Mouse (Mus musculus) CH12.LX (cell line): ENCODE results near the gene Gm45716. TPM values are rescaled to one million over a fixed set of nuclear protein-coding genes. Genes with fewer than 3 reads are reported as not detected.

Experiments
- DNase-seq: peaks from one replicate; pipeline ENCODE4 v3.0.0-alpha.2; 2013; ENCODE audit errors: extremely low read depth
- H3K27ac ChIP-seq: 2 replicates; pipeline ENCODE4 v1.5.1; 2012; ENCODE audit warnings: low read depth, mild to moderate bottlenecking, control low read depth, moderate library complexity; ENCODE audit not compliant: insufficient read depth
- H3K27me3 ChIP-seq: replicated peaks from 2 replicates; pipeline ENCODE3; 2012; ENCODE audit warnings: inconsistent platforms
- H3K36me3 ChIP-seq, 2 experiments: replicated peaks in 1 of 2; 2 replicates each; pipeline versions ENCODE3 to v1.6.1; 2012; ENCODE audit warnings: inconsistent platforms in 1 of 2, low read length in 1 of 2, mild to moderate bottlenecking in 1 of 2, mixed read lengths in 1 of 2, moderate library complexity in 1 of 2; ENCODE audit not compliant: control insufficient read depth in 1 of 2, insufficient read depth in 1 of 2
- H3K4me1 ChIP-seq, 2 experiments: 2 replicates each; pipeline ENCODE4 v1.6.1; 2012; ENCODE audit warnings: inconsistent platforms in 1 of 2, moderate library complexity in 1 of 2; ENCODE audit not compliant: insufficient read depth in 2 of 2, control insufficient read depth in 1 of 2
- H3K4me2 ChIP-seq: 2 replicates; pipeline ENCODE4 v1.6.1; 2012; ENCODE audit warnings: low read depth, mild to moderate bottlenecking, control low read depth; ENCODE audit not compliant: poor library complexity, insufficient read depth, severe bottlenecking
- H3K4me3 ChIP-seq, 3 experiments: fragments of 150-350 bp in 1 of 3; sonication (generic) in 1 of 3; replicated peaks in 1 of 3; 2 replicates each; pipeline versions ENCODE3 to v1.5.1; 2011 to 2012; ENCODE audit warnings: low read depth in 2 of 3, low read length in 2 of 3, mild to moderate bottlenecking in 2 of 3, moderate library complexity in 2 of 3, control low read depth in 1 of 3, improper control_type of control experiment in 1 of 3, inconsistent platforms in 1 of 3, mixed read lengths in 1 of 3; ENCODE audit not compliant: poor library complexity in 1 of 3
- H3K79me2 ChIP-seq: replicated peaks from 2 replicates; pipeline ENCODE4 v1.6.1; 2012; ENCODE audit warnings: mild to moderate bottlenecking, moderate library complexity; ENCODE audit not compliant: control insufficient read depth, poor library complexity, insufficient read depth, severe bottlenecking; ENCODE audit errors: extremely low read depth
- H3K9ac ChIP-seq: 2 replicates; pipeline ENCODE4 v1.6.1; 2012; ENCODE audit warnings: low read depth, mild to moderate bottlenecking, control low read depth, moderate library complexity; ENCODE audit not compliant: insufficient read depth
- H3K9me3 ChIP-seq: replicated peaks from 2 replicates; pipeline ENCODE3; 2012; ENCODE audit warnings: low read length, inconsistent platforms, mixed read lengths
- BHLHE40 ChIP-seq: IDR thresholded peaks from 2 replicates; pipeline ENCODE4 v1.6.1; 2011; ENCODE audit warnings: mild to moderate bottlenecking, low read depth, low read length, improper control_type of control experiment
- CHD2 ChIP-seq: IDR thresholded peaks from 2 replicates; pipeline ENCODE4 v1.6.1; 2011; ENCODE audit warnings: low read length, improper control_type of control experiment
- CTCF ChIP-seq, 2 experiments: IDR thresholded peaks in 1 of 2; conservative IDR thresholded peaks in 1 of 2; 2 replicates each; pipeline ENCODE4 v1.5.1; 2011 to 2012; ENCODE audit warnings: low read depth in 2 of 2, low read length in 2 of 2, improper control_type of control experiment in 1 of 2, inconsistent platforms in 1 of 2, mild to moderate bottlenecking in 1 of 2, moderate library complexity in 1 of 2
- E2F4 ChIP-seq: IDR thresholded peaks from 2 replicates; pipeline ENCODE4 v1.6.1; 2011; ENCODE audit warnings: low read depth, low read length, improper control_type of control experiment; ENCODE audit not compliant: insufficient replicate concordance
- ELF1 ChIP-seq: IDR thresholded peaks from 2 replicates; pipeline ENCODE4 v1.6.1; 2014; ENCODE audit warnings: low read depth, mild to moderate bottlenecking, inconsistent platforms, low read length, improper control_type of control experiment
- EP300 ChIP-seq: IDR thresholded peaks from 2 replicates; pipeline ENCODE4 v1.6.1; 2011; ENCODE audit warnings: low read length, improper control_type of control experiment
- ETS1 ChIP-seq: conservative IDR thresholded peaks from 2 replicates; pipeline ENCODE4 v1.6.1; 2012; ENCODE audit warnings: low read depth, mild to moderate bottlenecking, inconsistent platforms, low read length, improper control_type of control experiment, moderate library complexity
- IRF4 ChIP-seq: IDR thresholded peaks from 2 replicates; pipeline ENCODE4 v1.6.1; 2014; ENCODE audit warnings: low read depth, mild to moderate bottlenecking, inconsistent platforms, low read length, improper control_type of control experiment
- JUN ChIP-seq: IDR thresholded peaks from 2 replicates; pipeline ENCODE4 v1.6.1; 2011; ENCODE audit warnings: low read depth, mild to moderate bottlenecking, low read length, improper control_type of control experiment, moderate library complexity; ENCODE audit not compliant: insufficient read depth
- JUND ChIP-seq: conservative IDR thresholded peaks from 2 replicates; pipeline ENCODE4 v1.6.1; 2011; ENCODE audit warnings: low read depth, low read length, improper control_type of control experiment
- MAX ChIP-seq: IDR thresholded peaks from 2 replicates; pipeline ENCODE4 v1.6.1; 2011; ENCODE audit warnings: low read length, improper control_type of control experiment
- MEF2A ChIP-seq: IDR thresholded peaks from 2 replicates; pipeline ENCODE4 v1.6.1; 2014; ENCODE audit warnings: low read depth, mild to moderate bottlenecking, inconsistent platforms, low read length, improper control_type of control experiment, borderline replicate concordance
- MXI1 ChIP-seq: IDR thresholded peaks from 2 replicates; pipeline ENCODE4 v1.6.1; 2011; ENCODE audit warnings: mild to moderate bottlenecking, low read depth, low read length, improper control_type of control experiment
- MYC ChIP-seq: IDR thresholded peaks from 2 replicates; pipeline ENCODE4 v1.6.1; 2011; ENCODE audit warnings: low read depth, mild to moderate bottlenecking, improper control_type of control experiment, low read length
- NRF1 ChIP-seq: IDR thresholded peaks from 2 replicates; pipeline ENCODE4 v1.6.1; 2014; ENCODE audit warnings: low read depth, mild to moderate bottlenecking, inconsistent platforms, low read length, improper control_type of control experiment, moderate library complexity
- PAX5 ChIP-seq: IDR thresholded peaks from 2 replicates; pipeline ENCODE4 v1.6.1; 2012; ENCODE audit warnings: low read length, inconsistent platforms, mixed read lengths
- POLR2A ChIP-seq: IDR thresholded peaks from 2 replicates; pipeline ENCODE4 v1.6.1; 2011; ENCODE audit warnings: low read depth, mild to moderate bottlenecking, improper control_type of control experiment, low read length
- RAD21 ChIP-seq: IDR thresholded peaks from 2 replicates; pipeline ENCODE4 v1.6.1; 2011; ENCODE audit warnings: low read depth, mild to moderate bottlenecking, low read length, improper control_type of control experiment, moderate library complexity
- RCOR1 ChIP-seq: conservative IDR thresholded peaks from 2 replicates; pipeline ENCODE4 v1.6.1; 2012; ENCODE audit warnings: low read depth, mild to moderate bottlenecking, inconsistent platforms, low read length, improper control_type of control experiment
- SMC3 ChIP-seq: IDR thresholded peaks from 2 replicates; pipeline ENCODE4 v1.6.1; 2011; ENCODE audit warnings: low read depth, low read length, improper control_type of control experiment
- USF1 ChIP-seq: IDR thresholded peaks from 2 replicates; pipeline ENCODE4 v1.6.1; 2014; ENCODE audit warnings: low read depth, mild to moderate bottlenecking, inconsistent platforms, low read length, improper control_type of control experiment
- USF2 ChIP-seq: conservative IDR thresholded peaks from 2 replicates; pipeline ENCODE4 v1.6.1; 2011; ENCODE audit warnings: low read depth, low read length, improper control_type of control experiment
- ZC3H11A ChIP-seq: IDR thresholded peaks from 2 replicates; pipeline ENCODE4 v1.6.1; 2012; ENCODE audit warnings: low read depth, mild to moderate bottlenecking, inconsistent platforms, low read length, improper control_type of control experiment
- ZKSCAN1 ChIP-seq: IDR thresholded peaks from 2 replicates; pipeline ENCODE4 v1.6.1; 2012; ENCODE audit warnings: low read depth, inconsistent platforms, low read length, improper control_type of control experiment, borderline replicate concordance
- dilution Hi-C: fragments of 300-500 bp; cut with MboI; formaldehyde crosslinking; loops from 2 replicates; pipeline ENCODE4 v1.14.3; 2020; ENCODE audit warnings: low sequenced_read_pairs; ENCODE audit not compliant: extremely low pct_unique_long_range_greater_than_20kb, extremely low pct_ligation_motif_present
- in situ Hi-C: fragments of 300-500 bp; cut with MboI; formaldehyde crosslinking; loops from 3 replicates; pipeline ENCODE4 v1.14.3; 2019; ENCODE audit warnings: low sequenced_read_pairs, low pct_ligation_motif_present, low pct_unique_long_range_greater_than_20kb, mixed read lengths
- polyA plus RNA-seq: library from polyadenylated mRNA; unstranded; fragments of >175 nt; gene quantifications from 2 replicates; pipeline ENCODE4 v1.2.1, GENCODE M21; 2012; ENCODE audit warnings: low read depth; ENCODE audit not compliant: insufficient read length
- total RNA-seq, 2 experiments: library from RNA; depleted of rRNA; stranded (reverse); fragments of 300-350 nt in 1 of 2; fragments of >200 nt in 1 of 2; gene quantifications; 2 replicates each; pipeline ENCODE4 v1.2.3; 2012 to 2014

The Gm45716 gene
- total and polyA plus RNA-seq, 3 experiments = 3.0 to 15.9 (median 9.9) TPM

DNA sequence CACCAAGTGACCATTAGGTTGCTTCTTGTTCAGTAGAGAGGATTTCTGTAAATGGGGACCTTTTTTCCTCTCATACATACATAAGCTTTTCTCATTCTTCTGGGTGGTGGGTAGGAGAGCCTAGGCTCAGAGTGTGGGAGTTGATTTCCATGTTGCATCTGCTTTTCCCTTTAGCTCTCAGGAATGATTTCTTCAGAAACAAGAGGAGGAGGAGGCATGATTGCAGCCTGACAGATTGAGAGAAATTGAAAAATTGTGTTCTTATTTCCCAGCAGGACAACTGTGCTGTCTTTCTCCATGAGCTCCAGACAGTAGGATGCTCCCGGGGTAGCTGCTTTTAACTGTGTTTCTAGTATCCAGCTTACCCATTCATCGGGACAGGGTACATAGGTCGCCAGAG lies 67.1 kb downstream of the Gm45716 start:
- Histone ChIP-seq H3K9me3 (no peaks in the 10 kb centered on the region), H3K9ac (no peak overlapping the region), H3K4me2 (no peak overlapping the region), H3K27me3 (no peaks in the 10 kb centered on the region), H3K4me1 (peaks cover 13 to 46% of the 10 kb centered on the region in 2 experiments), H3K79me2 (no peaks in the 10 kb centered on the region; the same call in 1 of the 2 replicates), H3K36me3 (peaks cover 4 to 60% of the 10 kb centered on the region in 2 experiments), H3K27ac (no peak overlapping the region), H3K4me3 (no peak overlapping the region)
- in situ Hi-C loops = no loop called here
- no peak for DNase-seq
- dilution Hi-C loops = no loop called here
- TF ChIP-seq E2F4 (no peak), SMC3 (no peak), EP300 (no peak), RCOR1 (no peak), PAX5 (no peak), CHD2 (no peak), JUN (no peak), POLR2A (no peak), MAX (no peak), IRF4 (no peak), USF2 (no peak), BHLHE40 (no peak), ELF1 (no peak), CTCF (conservative IDR thresholded peaks at IDR 0.05 in 1 of 2, IDR thresholded peaks at IDR 0.05 in 1 of 2; ENCODE audit: low read depth in 2 of 2, low read length in 2 of 2) (no peak)

GRCm38 (mm10) chr11:90255687-90256086 lies 68.2 kb downstream of the Gm45716 start:
- H3K4me3 ChIP-seq = no peak overlapping the region
- no peaks in the 10 kb centered on the region for H3K27me3 ChIP-seq
- peaks cover 5 to 71% of the 10 kb centered on the region in 2 experiments for H3K36me3 ChIP-seq
- H3K4me1 ChIP-seq = peaks cover 13 to 50% of the 10 kb centered on the region in 2 experiments
- in situ Hi-C loops = no loop called here
- H3K27ac ChIP-seq = no peak overlapping the region
- DNase-seq = no peak
- dilution Hi-C loops = no loop called here
- TF ChIP-seq ZC3H11A (no peak), E2F4 (no peak), POLR2A (no peak), MYC (no peak), JUN (no peak), USF1 (no peak), RAD21 (no peak), RCOR1 (no peak), MXI1 (no peak), MAX (no peak), ETS1 (no peak), SMC3 (no peak), ZKSCAN1 (no peak), MEF2A (no peak), JUND (no peak), NRF1 (no peak)
- TF ChIP-seq, all 38 proteins: peak for 0
- H3K4me2 ChIP-seq = no peak overlapping the region
- H3K79me2 ChIP-seq = no peaks in the 10 kb centered on the region
- H3K9me3 ChIP-seq = no peaks in the 10 kb centered on the region
- no peak overlapping the region for H3K9ac ChIP-seq
